Mouse (Mus musculus) urinary bladder, postnatal 0 days (tissue): ENCODE results near the gene Ift80. TPM values are rescaled to one million over a fixed set of nuclear protein-coding genes. Genes with fewer than 3 reads are reported as not detected.

Source experiments
- microRNA counts: library from miRNA; unstranded; fragments of <30 nt; microRNA quantifications from one replicate; lab custom pipeline; 2016
- microRNA-seq: library from miRNA; unstranded; fragments of <30 nt; microRNA quantifications from one replicate; pipeline ENCODE4, GENCODE M21; 2016
- polyA plus RNA-seq: library from polyadenylated mRNA; unstranded; fragments of >200 nt; fragmentation: Nextera tagmentation; extraction: Ambion mirVana; gene quantifications from 2 replicates; pipeline ENCODE4 v1.2.1, GENCODE M21; 2015

Ift80 gene
- 2.8 and 3.0 TPM in 2 replicates for polyA plus RNA-seq

DNA sequence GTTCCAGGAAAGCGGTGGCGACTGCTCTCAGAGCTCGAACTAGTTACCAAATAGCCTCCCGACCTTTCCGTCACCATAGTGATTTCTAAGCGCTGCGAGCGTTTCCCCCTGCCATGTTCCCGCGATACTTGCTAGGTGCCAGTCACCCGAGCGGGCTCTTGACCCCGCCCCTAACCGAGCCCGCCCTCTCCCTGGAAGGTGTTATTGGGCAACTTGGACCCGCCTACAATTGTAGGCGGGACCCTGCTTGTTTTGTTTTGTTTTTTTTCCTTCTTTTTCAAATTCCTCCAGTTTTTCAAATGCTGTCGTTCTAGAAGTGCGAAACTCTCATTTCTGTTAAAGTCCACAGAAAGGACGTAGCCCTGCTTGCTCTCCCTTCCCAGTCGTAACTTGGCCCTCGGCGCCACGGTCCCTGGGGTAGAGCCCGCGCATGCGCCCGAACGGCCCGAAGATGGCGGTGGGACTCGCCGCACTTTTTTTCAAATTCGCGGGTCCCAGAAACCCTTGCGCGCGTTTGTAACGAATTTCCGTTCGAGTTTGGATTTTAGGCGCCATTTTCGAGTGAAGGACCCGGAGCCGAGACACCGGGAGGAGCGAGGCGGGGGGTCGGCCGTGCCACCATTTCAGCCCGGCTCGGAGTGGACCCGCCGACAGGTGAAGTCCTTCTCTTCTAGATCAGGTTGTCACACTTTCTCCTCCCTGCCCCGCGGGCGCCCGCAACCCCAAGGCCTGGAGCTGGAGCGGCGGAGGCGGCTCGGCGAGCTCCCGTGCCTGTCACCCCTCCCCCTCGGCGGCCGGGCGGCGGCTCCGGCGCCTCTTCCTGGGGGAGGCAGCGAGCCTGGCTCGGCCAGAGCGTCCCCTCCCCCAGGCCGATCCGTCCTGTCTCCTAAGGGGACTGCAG, at the start of gene Ift80, which contains the start of gene Smc4:
Gene Ift80, minus strand, starts transcription at position 134 of the 901 bp plus-strand sequence.
Gene Smc4, plus strand, starts transcription at position 302 of the 901 bp plus-strand sequence.

DNA sequence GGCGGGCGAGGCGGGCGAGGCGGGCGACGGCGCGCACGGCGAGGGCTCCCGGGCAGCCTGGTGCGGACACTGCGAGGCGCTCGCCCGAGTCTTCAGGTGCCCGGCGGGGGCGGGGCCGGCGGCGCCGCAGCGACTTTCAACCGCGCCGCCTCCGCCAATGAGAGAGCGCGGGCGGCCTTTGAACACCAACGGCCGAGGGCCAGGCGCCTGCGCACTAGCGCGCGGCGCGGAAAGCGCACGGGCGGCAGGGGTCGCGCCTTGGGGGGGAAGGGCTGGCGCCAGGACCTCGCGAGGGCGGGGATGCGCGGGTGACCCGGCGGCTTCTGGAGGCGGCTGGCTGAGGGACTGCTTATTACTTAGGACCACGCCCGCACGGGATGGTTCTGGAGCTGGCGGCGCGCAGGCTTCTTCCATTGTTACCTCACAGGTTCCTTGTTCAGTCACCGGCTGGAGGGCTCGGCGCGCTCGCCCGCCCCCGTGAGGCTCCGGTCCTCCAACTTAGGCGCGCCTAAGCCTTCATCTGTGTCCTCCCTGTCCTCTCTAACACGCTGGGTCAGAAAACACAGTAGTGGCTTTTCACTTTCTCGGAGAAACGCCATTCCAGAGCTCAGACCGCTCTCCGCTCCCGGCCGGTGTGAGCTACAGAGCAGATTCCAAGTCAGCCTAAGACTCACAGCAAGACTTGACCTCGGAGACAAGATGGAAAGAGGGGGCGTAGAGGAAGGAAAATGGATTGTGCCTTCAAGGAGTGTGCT, 40.5 kb upstream of the Ift80 start, which contains the start of gene Trim59:
Gene Trim59, minus strand, starts transcription at position 111 of the 755 bp plus-strand sequence.

DNA sequence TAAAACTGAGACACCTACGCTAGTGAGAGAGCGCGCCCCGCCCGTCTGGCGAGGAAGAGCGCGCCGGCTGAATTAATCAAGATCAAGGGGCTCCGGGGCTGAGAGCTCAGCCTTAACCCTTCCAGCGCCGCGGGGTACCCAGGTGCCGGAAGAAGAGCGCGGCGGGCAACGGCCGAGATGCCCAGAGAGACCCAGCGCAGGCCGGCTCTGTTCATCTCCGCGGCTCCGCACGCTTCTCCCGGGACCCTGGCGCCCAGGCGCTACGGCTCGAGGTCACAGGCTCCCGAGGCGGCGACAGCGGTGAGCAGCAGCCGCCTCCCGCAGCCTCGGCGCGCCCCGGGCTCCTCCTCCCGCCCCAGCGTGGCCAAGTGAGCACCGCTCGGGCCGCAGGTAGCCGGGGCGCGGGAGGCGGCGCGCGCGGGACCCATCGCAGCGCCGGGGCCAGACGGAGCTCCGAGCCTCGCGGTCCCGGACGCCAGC, 135.1 kb downstream of the Ift80 start, which contains the start of gene 1110032F04Rik:
Gene 1110032F04Rik, plus strand, starts transcription at position 376 of the 480 bp plus-strand sequence.

MicroRNAs within 50 kb of the gene (microRNA counts, 519-probe panel; counts per million panel counts)
- 5,144 counts per million, percentile 93 among the panel's probes with 10 or more counts for microRNA mmu-miR-15b (lab: Ali Mortazavi, UCI)

Small RNAs within 50 kb of the gene (microRNA-seq; reads per million reads assigned to microRNA genes)
- gene Mir15b (2,130 reads per million, percentile 80 among the genes with 10 or more reads in this experiment), gene Mir16-2 (835 reads per million, percentile 71 among the genes with 10 or more reads in this experiment)

Other genes starting within 250 kb of the Ift80 start
- 0.07 and 0.13 TPM in 2 replicates for gene 1110032F04Rik, start 135.0 kb downstream of the Ift80 start, polyA plus RNA-seq
- 48.2 and 70.8 TPM in 2 replicates for gene Smc4, start 168 bp upstream of the Ift80 start, polyA plus RNA-seq
- 21.1 and 33.5 TPM in 2 replicates for gene Trim59, start 40.2 kb upstream of the Ift80 start, polyA plus RNA-seq
- gene Kpna4, start 122.5 kb upstream of the Ift80 start, polyA plus RNA-seq: 28.8 and 33.0 TPM in 2 replicates
- gene Arl14, start 217.8 kb upstream of the Ift80 start, polyA plus RNA-seq: 4.8 and 7.7 TPM in 2 replicates